Mouse (Mus musculus) heart, postnatal 0 days (tissue): Measurements from ENCODE around the gene Bloc1s3. TPM values are rescaled to one million over a fixed set of nuclear protein-coding genes. Genes with fewer than 3 reads are reported as not detected.
A peak's percentile ranks its signal among the peaks of the same experiment; 100 is the strongest.
"Not testable (repeated sequence)": the region's sequence is repeated elsewhere in the genome, so short reads cannot be mapped to it uniquely, and the experiment has no call there.

Experiments used
- ATAC-seq: fragments of 200-750 bp; cut with Nextera tagmentation; 2 replicates; pipeline ENCODE4 v1.8.0; 2017; ENCODE audit warnings: low read depth, moderate number of reproducible peaks, moderate library complexity; ENCODE audit not compliant: insufficient read depth
- DNase-seq: peaks from one replicate; pipeline ENCODE4 v3.0.0-alpha.2; 2016; ENCODE audit warnings: low spot score
- H3K27ac ChIP-seq: fragments of 300-500 bp; sonication (generic); 2 replicates; pipeline ENCODE4 v1.5.1; 2014; ENCODE audit warnings: low read depth, mild to moderate bottlenecking
- H3K27me3 ChIP-seq: fragments of 300-500 bp; sonication (generic); 2 replicates; pipeline ENCODE4 v1.6.1; 2014; ENCODE audit warnings: low read length, mixed read lengths; ENCODE audit not compliant: control insufficient read depth, insufficient read depth
- H3K36me3 ChIP-seq: fragments of 300-500 bp; sonication (generic); replicated peaks from 2 replicates; pipeline ENCODE4 v1.6.1; 2014; ENCODE audit warnings: low read length, mixed read lengths; ENCODE audit not compliant: control insufficient read depth, insufficient read depth
- H3K4me1 ChIP-seq: fragments of 300-500 bp; sonication (generic); 2 replicates; pipeline ENCODE4 v1.6.1; 2014; ENCODE audit warnings: antibody characterized with exemption; ENCODE audit not compliant: control insufficient read depth, insufficient read depth
- H3K4me2 ChIP-seq: fragments of 300-500 bp; sonication (generic); 2 replicates; pipeline ENCODE4 v1.6.1; 2014; ENCODE audit warnings: low read depth, mild to moderate bottlenecking, low read length, moderate library complexity
- H3K4me3 ChIP-seq: fragments of 300-500 bp; sonication (generic); 2 replicates; pipeline ENCODE4 v1.5.1; 2014; ENCODE audit warnings: low read depth, low read length
- H3K9ac ChIP-seq: fragments of 300-500 bp; sonication (generic); replicated peaks from 2 replicates; pipeline ENCODE4 v1.6.1; 2014; ENCODE audit warnings: low read depth, low read length, mixed read lengths
- H3K9me3 ChIP-seq: fragments of 300-500 bp; sonication (generic); replicated peaks from 2 replicates; pipeline ENCODE4 v1.6.1; 2016; ENCODE audit warnings: low read length; ENCODE audit not compliant: control insufficient read depth
- CTCF ChIP-seq: IDR thresholded peaks from 2 replicates; pipeline ENCODE4 v1.5.1; 2016; ENCODE audit warnings: antibody characterized with exemption, control low read depth, low read depth
- EP300 ChIP-seq: IDR thresholded peaks from 2 replicates; pipeline ENCODE4 v1.6.1; 2016; ENCODE audit warnings: antibody characterized with exemption, low read depth
- WGBS: fragments of 180-500 bp; shearing (Covaris S2); extraction: QIAGEN DNeasy Blood & Tissue Kit; methylation state at CpG from one replicate; pipeline ENCODE4 v1.1.7; 2014; 5-methylcytosine and 5-hydroxymethylcytosine counted together
- polyA plus RNA-seq: library from polyadenylated mRNA; unstranded; fragments of >200 nt; fragmentation: Nextera tagmentation; extraction: Ambion mirVana; gene quantifications from 2 replicates; pipeline ENCODE4 v1.2.1, GENCODE M21; 2015
- total RNA-seq: library from RNA; depleted of rRNA; stranded (reverse); fragments of >200 nt; gene quantifications from 2 replicates; pipeline ENCODE4 v1.2.3, GENCODE M21; 2014; ENCODE audit warnings: low replicate concordance

The Bloc1s3 gene
- total and polyA plus RNA-seq, 2 experiments from 2014 or later, result 1.2 to 11.9 TPM

GRCm38 (mm10) chr7:19512353-19512752 lies 4.2 kb upstream of the Bloc1s3 start:
- H3K36me3 ChIP-seq, result no peaks in the 10 kb centered on the region
- whole genome bisulfite sequencing, result 73% methylated on average over 6 of the region's 6 CpGs
- H3K27me3 ChIP-seq, result peaks cover 10% of the 10 kb centered on the region; the same call in 1 of the 2 replicates
- H3K4me1 ChIP-seq, result peaks cover 11% of the 10 kb centered on the region; the same call in 1 of the 2 replicates
- H3K4me2 ChIP-seq, result no peak overlapping the region
- H3K9me3 ChIP-seq, result no peaks in the 10 kb centered on the region
- DNase-seq (no peak), ATAC-seq (no peak)
- no peak overlapping the region for H3K27ac ChIP-seq
- TF ChIP-seq EP300, result no peak
- TF ChIP-seq CTCF, result no peak
- no peak overlapping the region for H3K9ac ChIP-seq
- no peak overlapping the region for H3K4me3 ChIP-seq

GRCm38 (mm10) chr7:19511934-19512333 lies 3.8 kb upstream of the Bloc1s3 start:
- 86% methylated on average over 6 of the region's 7 CpGs for WGBS
- not testable (repeated sequence) for H3K4me3 ChIP-seq, H3K27me3 ChIP-seq, H3K4me2 ChIP-seq, H3K36me3 ChIP-seq, ATAC-seq, DNase-seq, H3K27ac ChIP-seq, H3K9me3 ChIP-seq, H3K9ac ChIP-seq
- peaks cover 15% of the 10 kb centered on the region; the same call in 1 of the 2 replicates for H3K4me1 ChIP-seq

GRCm38 (mm10) chr7:19509786-19510185 lies 1.6 kb upstream of the Bloc1s3 start:
- Histone ChIP-seq H3K27ac (peak overlapping the region; percentile 76), H3K4me3 (no peak overlapping the region), H3K4me1 (peaks cover 17% of the 10 kb centered on the region; the same call in 1 of the 2 replicates), H3K27me3 (no peaks in the 10 kb centered on the region), H3K9ac (no peak overlapping the region), H3K9me3 (no peaks in the 10 kb centered on the region), H3K4me2 (peak overlapping the region; percentile 76; the same call in 1 of the 2 replicates), H3K36me3 (no peaks in the 10 kb centered on the region)
- DNase-seq (no peak), ATAC-seq (no peak)
- no peak for TF ChIP-seq CTCF
- no peak for TF ChIP-seq EP300
- WGBS, result 88% methylated on average over 7 of the region's 7 CpGs

GRCm38 (mm10) chr7:19508924-19509568 lies 879 bp upstream of the Bloc1s3 start:
- Histone ChIP-seq H3K27ac (peak overlapping the region; percentile 76), H3K27me3 (no peaks in the 10 kb centered on the region), H3K4me1 (peaks cover 17% of the 10 kb centered on the region; the same call in 1 of the 2 replicates), H3K36me3 (no peaks in the 10 kb centered on the region), H3K4me2 (peak overlapping the region; percentile 76), H3K4me3 (peak overlapping the region; percentile 62), H3K9ac (peak overlapping the region; percentile 61), H3K9me3 (no peaks in the 10 kb centered on the region)
- TF ChIP-seq EP300 (no peak), CTCF (no peak)
- 3% methylated on average over 15 of the region's 15 CpGs for WGBS
- ATAC-seq (peak; percentile 25; the same call in 1 of the 2 replicates), DNase-seq (peak; percentile 32)

- no peak for TF ChIP-seq EP300
- no peak for TF ChIP-seq CTCF
- H3K27me3 ChIP-seq, result no peaks in the 10 kb centered on the region
- peaks cover 17% of the 10 kb centered on the region; the same call in 1 of the 2 replicates for H3K4me1 ChIP-seq
- no peaks in the 10 kb centered on the region for H3K9me3 ChIP-seq
- H3K9ac ChIP-seq, result peak overlapping the region; percentile 53
- WGBS, result 4% methylated on average over 18 of the region's 18 CpGs
- H3K4me3 ChIP-seq, result peak overlapping the region; percentile 62
- no peak for ATAC-seq
- H3K4me2 ChIP-seq, result peak overlapping the region; percentile 76
- peak overlapping the region; percentile 76; the same call in 1 of the 2 replicates for H3K27ac ChIP-seq
- DNase-seq, result no peak
- no peaks in the 10 kb centered on the region for H3K36me3 ChIP-seq
These were observed 570 bp downstream of the Bloc1s3 start for GRCm38 (mm10) chr7:19507612-19507981.
